Mouse (Mus musculus): Measurements from ENCODE around the gene Stx4a. TPM values are rescaled to one million over a fixed set of nuclear protein-coding genes. Genes with fewer than 3 reads are reported as not detected.
"Not testable (repeated sequence)": the region's sequence is repeated elsewhere in the genome, so short reads cannot be mapped to it uniquely, and the experiment has no call there.

Gene Stx4a
- polyA plus RNA-seq (2012; rRNA removed) (116 and 147 TPM in 2 replicates), polyA plus RNA-seq (2014; fragmentation: Nextera tagmentation; extraction: Ambion mirVana) (38.8 and 41.0 TPM in 2 replicates)

GRCm38 (mm10) chr7:127824176-127824871 lies at the start of gene Stx4a, which contains the start of gene Stx1b:
TSS of gene Stx4a (plus strand) at chr7:127824294.
TSS of gene Stx1b (minus strand) at chr7:127824549.
- Histone ChIP-seq H3K4me1 (ENCODE audit: control insufficient read depth, insufficient read depth, low read length) (peaks cover 19% of the 10 kb centered on the region), H3K4me2 (replicated peaks; ENCODE audit: low read depth, low read length, severe bottlenecking) (peak within 1 kb of the TSS; percentile 56), H3K9ac (ENCODE audit: low read depth, low read length, severe bottlenecking) (peak within 1 kb of the TSS; percentile 70), H3K4me3 (replicated peaks; ENCODE audit: low read length) (peak within 1 kb of the TSS; percentile 62), H3K27me3 (ENCODE audit: control insufficient read depth, insufficient read depth, low read length) (no peaks in the 10 kb centered on the region), H3K36me3 (ENCODE audit: control insufficient read depth, insufficient read depth, low read length) (no peaks in the 10 kb centered on the region), H3K27ac (replicated peaks; ENCODE audit: low read depth, low read length) (peak within 1 kb of the TSS; percentile 48; the same call in 1 of the 2 replicates), H3K9me3 (ENCODE audit: control insufficient read depth, low read length) (no peaks in the 10 kb centered on the region)
- 3% methylated on average over 27 of the region's 38 CpGs for WGBS
- DNase-seq (ENCODE audit: low spot score) (peak; percentile 65), ATAC-seq (ENCODE audit: low FRiP score, low read depth) (peak; percentile 84)
- TF ChIP-seq POLR2A (IDR thresholded peaks at IDR 0.05; ENCODE audit: borderline replicate concordance, extremely low read depth, insufficient read depth, insufficient read length) = no peak

GRCm38 (mm10) chr7:127775837-127776236 lies 48.3 kb upstream of the Stx4a start:
- H3K9me3 ChIP-seq (ENCODE audit: control insufficient read depth, low read length); ATAC-seq (ENCODE audit: low FRiP score, low read depth); DNase-seq (ENCODE audit: low spot score); H3K27me3 ChIP-seq (ENCODE audit: control insufficient read depth, insufficient read depth, low read length): not testable (repeated sequence)
- H3K27ac ChIP-seq (replicated peaks; ENCODE audit: low read depth, low read length) = peak overlapping the region; percentile 96
- peak overlapping the region; percentile 92 for H3K9ac ChIP-seq (ENCODE audit: low read depth, low read length, severe bottlenecking)
- peak overlapping the region; percentile 94 for H3K4me3 ChIP-seq (replicated peaks; ENCODE audit: low read length)
- WGBS = 66% methylated on average over 7 of the region's 7 CpGs
- peaks cover 21% of the 10 kb centered on the region for H3K36me3 ChIP-seq (ENCODE audit: control insufficient read depth, insufficient read depth, low read length)
- peak overlapping the region; percentile 74 for H3K4me2 ChIP-seq (replicated peaks; ENCODE audit: low read depth, low read length, severe bottlenecking)
- peaks cover 13% of the 10 kb centered on the region for H3K4me1 ChIP-seq (ENCODE audit: control insufficient read depth, insufficient read depth, low read length)

GRCm38 (mm10) chr7:127776426-127776825 lies 47.7 kb upstream of the Stx4a start, which contains the start of gene Setd1a:
TSS of gene Setd1a (plus strand) at chr7:127776670.
- DNase-seq (ENCODE audit: low spot score) = peak; percentile 89
- H3K4me3 ChIP-seq (replicated peaks; ENCODE audit: low read length) = peak within 1 kb of the TSS; percentile 94
- H3K36me3 ChIP-seq (ENCODE audit: control insufficient read depth, insufficient read depth, low read length) = peaks cover 27% of the 10 kb centered on the region
- peaks cover 12% of the 10 kb centered on the region; the same call in 1 of the 2 replicates for H3K4me1 ChIP-seq (ENCODE audit: control insufficient read depth, insufficient read depth, low read length)
- H3K4me2 ChIP-seq (replicated peaks; ENCODE audit: low read depth, low read length, severe bottlenecking) = peak within 1 kb of the TSS; percentile 74
- H3K27me3 ChIP-seq (ENCODE audit: control insufficient read depth, insufficient read depth, low read length) = no peaks in the 10 kb centered on the region
- peak within 1 kb of the TSS; percentile 96 for H3K27ac ChIP-seq (replicated peaks; ENCODE audit: low read depth, low read length)
- 0 out of 2 replicates have a peak, but pooled peaks have one; percentile 7 for TF ChIP-seq POLR2A (IDR thresholded peaks at IDR 0.05; ENCODE audit: borderline replicate concordance, extremely low read depth, insufficient read depth, insufficient read length)
- H3K9me3 ChIP-seq (ENCODE audit: control insufficient read depth, low read length) = no peaks in the 10 kb centered on the region
- H3K9ac ChIP-seq (ENCODE audit: low read depth, low read length, severe bottlenecking) = peak within 1 kb of the TSS; percentile 92
- ATAC-seq (ENCODE audit: low FRiP score, low read depth) = peak; percentile 77
- WGBS = under 1% methylated on average over 23 of the region's 23 CpGs

- under 1% methylated on average over 50 of the region's 70 CpGs for WGBS
- H3K4me3 ChIP-seq (replicated peaks; ENCODE audit: low read length) = peak overlapping the region; percentile 94
- TF ChIP-seq POLR2A (IDR thresholded peaks at IDR 0.05; ENCODE audit: borderline replicate concordance, extremely low read depth, insufficient read depth, insufficient read length) = peak; percentile 73; the same call in 1 of the 2 replicates
- DNase-seq (ENCODE audit: low spot score) = peak; percentile 96
- H3K9ac ChIP-seq (ENCODE audit: low read depth, low read length, severe bottlenecking) = peak overlapping the region; percentile 92
- H3K36me3 ChIP-seq (ENCODE audit: control insufficient read depth, insufficient read depth, low read length) = peaks cover 32% of the 10 kb centered on the region
- peak; percentile 90 for ATAC-seq (ENCODE audit: low FRiP score, low read depth)
- H3K4me1 ChIP-seq (ENCODE audit: control insufficient read depth, insufficient read depth, low read length) = peaks cover 12% of the 10 kb centered on the region; the same call in 1 of the 2 replicates
- peak overlapping the region; percentile 96 for H3K27ac ChIP-seq (replicated peaks; ENCODE audit: low read depth, low read length)
- H3K4me2 ChIP-seq (replicated peaks; ENCODE audit: low read depth, low read length, severe bottlenecking) = peak overlapping the region; percentile 74
- H3K9me3 ChIP-seq (ENCODE audit: control insufficient read depth, low read length) = no peaks in the 10 kb centered on the region
- no peaks in the 10 kb centered on the region for H3K27me3 ChIP-seq (ENCODE audit: control insufficient read depth, insufficient read depth, low read length)
Measured at GRCm38 (mm10) chr7:127776878-127777473, 47.1 kb upstream of the Stx4a start.

GRCm38 (mm10) chr7:127777474-127778266 lies 46.4 kb upstream of the Stx4a start:
- peak; percentile 51 for ATAC-seq (ENCODE audit: low FRiP score, low read depth)
- H3K27ac ChIP-seq (replicated peaks; ENCODE audit: low read depth, low read length) = peak overlapping the region; percentile 96
- H3K4me2 ChIP-seq (replicated peaks; ENCODE audit: low read depth, low read length, severe bottlenecking) = peak overlapping the region; percentile 74
- H3K36me3 ChIP-seq (ENCODE audit: control insufficient read depth, insufficient read depth, low read length) = peaks cover 39% of the 10 kb centered on the region
- peak overlapping the region; percentile 92 for H3K9ac ChIP-seq (ENCODE audit: low read depth, low read length, severe bottlenecking)
- TF ChIP-seq POLR2A (IDR thresholded peaks at IDR 0.05; ENCODE audit: borderline replicate concordance, extremely low read depth, insufficient read depth, insufficient read length) = 0 out of 2 replicates have a peak, but pooled peaks have one; percentile 9
- H3K27me3 ChIP-seq (ENCODE audit: control insufficient read depth, insufficient read depth, low read length) = no peaks in the 10 kb centered on the region
- 9% methylated on average over 42 of the region's 66 CpGs for WGBS
- H3K4me1 ChIP-seq (ENCODE audit: control insufficient read depth, insufficient read depth, low read length) = peaks cover 12% of the 10 kb centered on the region; the same call in 1 of the 2 replicates
- H3K4me3 ChIP-seq (replicated peaks; ENCODE audit: low read length) = peak overlapping the region; percentile 94
- DNase-seq (ENCODE audit: low spot score) = peak; percentile 46
- no peaks in the 10 kb centered on the region for H3K9me3 ChIP-seq (ENCODE audit: control insufficient read depth, low read length)

Measured in limb, embryonic 14.5 days (tissue).